Mouse (Mus musculus): ENCODE measurements around the gene Gm21833. TPM values are rescaled to one million over a fixed set of nuclear protein-coding genes. Genes with fewer than 3 reads are reported as not detected.

Gene Gm21833
- total RNA-seq (2023): not detected

GRCm38 (mm10) chr16:82828082-82828481 is at the start of gene Gm21833:
Gene Gm21833 (plus strand): TSS chr16:82828382.

